Mouse (Mus musculus) CH12.LX (cell line): ENCODE results near the gene Napa.

Source experiments
- CTCF ChIP-seq, 2 experiments: IDR thresholded peaks in 1 of 2; conservative IDR thresholded peaks in 1 of 2; 2 replicates each; pipeline ENCODE4 v1.5.1; 2011 to 2012; ENCODE audit warnings: low read depth in 2 of 2, low read length in 2 of 2, improper control_type of control experiment in 1 of 2, inconsistent platforms in 1 of 2, mild to moderate bottlenecking in 1 of 2, moderate library complexity in 1 of 2
- MAX ChIP-seq: IDR thresholded peaks from 2 replicates; pipeline ENCODE4 v1.6.1; 2011; ENCODE audit warnings: low read length, improper control_type of control experiment
- MYC ChIP-seq: IDR thresholded peaks from 2 replicates; pipeline ENCODE4 v1.6.1; 2011; ENCODE audit warnings: low read depth, mild to moderate bottlenecking, improper control_type of control experiment, low read length

- TF ChIP-seq MAX (no peak), CTCF (conservative IDR thresholded peaks at IDR 0.05 in 1 of 2, IDR thresholded peaks at IDR 0.05 in 1 of 2; ENCODE audit: low read depth in 2 of 2, low read length in 2 of 2) (no peak), MYC (no peak)
These were observed 63.8 kb downstream of the Napa start for GRCm38 (mm10) chr7:16162036-16162435.
